Mouse (Mus musculus) forebrain, embryonic 13.5 days (tissue): ENCODE data around the gene Pde10a. TPM values are rescaled to one million over a fixed set of nuclear protein-coding genes. Genes with fewer than 3 reads are reported as not detected.

Experiments
- ATAC-seq: fragments of 200-750 bp; cut with Nextera tagmentation; 2 replicates; pipeline ENCODE4 v1.8.0; 2017
- H3K27ac ChIP-seq: fragments of 300-500 bp; sonication (generic); 2 replicates; pipeline ENCODE4 v1.5.1; 2015; ENCODE audit warnings: inconsistent platforms, mild to moderate bottlenecking, moderate library complexity
- H3K27me3 ChIP-seq: fragments of 300-500 bp; sonication (generic); 2 replicates; pipeline ENCODE4 v1.6.1; 2015; ENCODE audit warnings: mild to moderate bottlenecking, inconsistent platforms
- H3K36me3 ChIP-seq: fragments of 300-500 bp; sonication (generic); 2 replicates; pipeline ENCODE4 v1.6.1; 2015; ENCODE audit warnings: mild to moderate bottlenecking, inconsistent platforms; ENCODE audit not compliant: poor library complexity, severe bottlenecking
- H3K4me1 ChIP-seq: fragments of 300-500 bp; sonication (generic); 2 replicates; pipeline ENCODE4 v1.6.1; 2015; ENCODE audit warnings: inconsistent platforms
- H3K4me2 ChIP-seq: fragments of 300-500 bp; sonication (generic); 2 replicates; pipeline ENCODE4 v1.6.1; 2015; ENCODE audit warnings: inconsistent platforms, mild to moderate bottlenecking, moderate library complexity
- H3K4me3 ChIP-seq: fragments of 300-500 bp; sonication (generic); 2 replicates; pipeline ENCODE4 v1.5.1; 2015; ENCODE audit warnings: mild to moderate bottlenecking, inconsistent platforms
- H3K9ac ChIP-seq: fragments of 300-500 bp; sonication (generic); 2 replicates; pipeline ENCODE4 v1.6.1; 2015; ENCODE audit warnings: mild to moderate bottlenecking, inconsistent platforms
- H3K9me3 ChIP-seq: fragments of 300-500 bp; sonication (generic); replicated peaks from 2 replicates; pipeline ENCODE4 v1.6.1; 2016; ENCODE audit warnings: inconsistent platforms
- WGBS: fragments of 180-500 bp; shearing (Covaris S2); methylation state at CpG from one replicate; pipeline ENCODE4 v1.1.7; 2015; 5-methylcytosine and 5-hydroxymethylcytosine counted together
- polyA plus RNA-seq: library from polyadenylated mRNA; unstranded; fragments of >200 nt; fragmentation: Nextera tagmentation; extraction: Ambion mirVana; gene quantifications from 2 replicates; pipeline ENCODE4 v1.2.1, GENCODE M21; 2015

The Pde10a gene
- polyA plus RNA-seq, 1 experiment from 2014 or later, result 13.4 TPM

DNA sequence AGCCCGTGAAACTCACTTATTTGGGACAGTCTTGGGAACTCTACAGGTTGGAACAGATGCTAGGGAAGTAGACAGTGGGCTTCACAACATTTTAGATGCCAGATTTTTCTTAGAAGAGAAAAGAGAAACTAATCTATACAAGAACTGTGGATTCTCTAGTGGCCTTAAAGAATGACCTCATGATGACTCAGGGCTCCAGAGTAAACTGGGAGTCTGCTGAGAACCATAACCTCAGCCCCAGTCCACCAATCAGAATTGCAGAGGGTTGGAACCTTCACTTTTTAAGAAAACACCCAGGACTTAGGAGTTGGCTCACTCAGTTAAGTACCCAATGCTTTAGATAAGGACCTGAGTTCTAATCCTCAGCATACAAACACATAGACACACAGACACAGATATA lies 256.4 kb downstream of the Pde10a start:
- WGBS, result 71% methylated on average over 1 of the region's 1 CpGs

DNA sequence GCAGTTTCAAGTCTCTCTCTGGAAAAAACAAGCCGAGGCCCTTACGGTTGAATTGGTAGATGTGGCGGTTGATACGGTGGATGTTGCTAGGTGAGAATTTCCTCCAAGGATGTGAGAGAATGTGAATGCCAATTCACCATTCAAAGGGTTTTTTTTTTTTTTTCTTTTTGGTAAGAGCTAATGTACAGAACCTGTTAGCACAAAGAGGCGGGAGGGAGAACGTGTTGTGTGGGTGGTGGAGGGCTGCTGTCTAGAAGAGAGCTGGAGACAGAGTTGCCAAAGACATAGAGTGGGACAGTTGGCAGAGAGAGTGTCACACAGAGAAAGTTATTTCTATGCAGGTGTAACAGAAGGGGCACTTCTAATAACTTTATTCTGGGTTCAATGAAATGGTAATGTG lies 260.7 kb downstream of the Pde10a start:
- Histone ChIP-seq H3K27ac (no peak overlapping the region), H3K4me1 (0 out of 2 replicates have a peak, but pooled peaks cover 3% of the 10 kb centered on the region), H3K27me3 (no peaks in the 10 kb centered on the region), H3K4me3 (no peak overlapping the region), H3K36me3 (no peaks in the 10 kb centered on the region), H3K4me2 (no peak overlapping the region), H3K9ac (no peak overlapping the region), H3K9me3 (no peaks in the 10 kb centered on the region)
- no peak for ATAC-seq
- WGBS, result 54% methylated on average over 6 of the region's 6 CpGs

More for the DNA sequence above, 256.4 kb downstream of the Pde10a start:
- Histone ChIP-seq H3K4me1 (no peaks in the 10 kb centered on the region), H3K9ac (no peak overlapping the region), H3K27me3 (no peaks in the 10 kb centered on the region), H3K4me3 (no peak overlapping the region), H3K27ac (no peak overlapping the region), H3K4me2 (no peak overlapping the region), H3K9me3 (no peaks in the 10 kb centered on the region), H3K36me3 (no peaks in the 10 kb centered on the region)
- no peak for ATAC-seq

DNA sequence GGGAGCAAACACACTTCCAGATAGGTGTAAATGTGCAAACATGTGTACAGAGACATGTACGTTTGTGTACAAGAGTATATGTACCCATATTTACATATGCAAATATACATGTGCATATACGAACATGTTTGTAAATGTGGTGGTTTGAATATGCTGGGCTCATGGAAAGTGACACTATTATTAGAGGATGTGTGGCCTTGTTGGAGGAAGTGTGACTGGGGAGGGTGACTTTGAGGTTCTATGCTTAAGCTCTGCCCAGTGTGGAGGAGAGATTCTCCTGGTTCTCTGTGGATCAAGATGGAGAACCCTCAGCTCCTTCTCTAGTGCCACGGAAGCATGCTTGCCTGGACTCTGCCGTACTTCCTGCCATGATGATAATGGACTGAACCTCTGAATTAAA lies 261.3 kb downstream of the Pde10a start:
- Histone ChIP-seq H3K4me1 (0 out of 2 replicates have a peak, but pooled peaks cover 3% of the 10 kb centered on the region), H3K4me2 (no peak overlapping the region), H3K4me3 (no peak overlapping the region), H3K27me3 (no peaks in the 10 kb centered on the region), H3K36me3 (no peaks in the 10 kb centered on the region), H3K27ac (no peak overlapping the region), H3K9me3 (no peaks in the 10 kb centered on the region), H3K9ac (no peak overlapping the region)
- ATAC-seq, result no peak
- WGBS, result 94% methylated on average over 4 of the region's 4 CpGs

DNA sequence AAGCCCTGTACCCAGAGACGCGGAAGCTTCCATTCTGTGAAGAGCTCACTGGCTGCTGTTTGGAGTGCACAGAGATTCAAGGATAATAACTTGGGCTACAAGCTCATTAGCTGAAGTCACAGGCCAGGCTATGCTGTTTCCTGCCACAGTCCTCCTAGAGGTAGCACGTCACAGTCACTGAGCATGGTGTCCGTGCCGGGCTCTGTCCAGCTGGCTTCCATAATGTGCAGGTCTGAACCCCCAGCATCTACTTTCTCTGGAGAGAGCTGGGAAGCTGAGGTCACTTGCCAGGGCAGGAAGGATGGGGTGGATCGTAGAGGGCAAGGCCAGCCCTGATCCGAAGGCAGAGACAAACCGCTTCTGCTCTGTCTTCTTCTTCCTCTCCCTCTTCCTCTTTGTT lies 262.6 kb downstream of the Pde10a start:
- 0 out of 2 replicates have a peak, but pooled peaks cover 3% of the 10 kb centered on the region for H3K4me1 ChIP-seq
- no peak overlapping the region for H3K9ac ChIP-seq
- no peak overlapping the region for H3K4me2 ChIP-seq
- no peaks in the 10 kb centered on the region for H3K9me3 ChIP-seq
- no peak overlapping the region for H3K4me3 ChIP-seq
- H3K27ac ChIP-seq, result no peak overlapping the region
- 76% methylated on average over 8 of the region's 8 CpGs for WGBS
- H3K36me3 ChIP-seq, result no peaks in the 10 kb centered on the region
- H3K27me3 ChIP-seq, result no peaks in the 10 kb centered on the region
- ATAC-seq, result no peak

DNA sequence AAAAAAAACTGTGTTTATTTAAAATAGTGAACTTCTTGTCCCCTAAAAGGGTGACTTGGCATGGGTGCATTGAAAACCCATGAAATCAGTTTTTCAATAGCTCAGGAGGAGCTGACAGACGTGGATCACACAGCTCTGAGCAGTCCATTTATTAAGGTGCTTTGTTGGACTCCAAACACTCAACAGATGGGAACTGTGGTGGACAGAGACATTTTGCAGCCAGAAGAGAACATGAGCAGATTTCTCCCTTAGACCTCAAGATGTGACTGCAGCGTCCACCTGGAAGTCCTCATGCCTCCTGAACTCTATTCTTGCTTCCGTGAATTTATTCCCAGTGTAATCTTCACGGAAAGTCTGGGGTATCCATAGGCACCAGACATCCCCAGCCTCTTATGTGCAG lies 266.4 kb downstream of the Pde10a start:
- no peak for ATAC-seq
- Histone ChIP-seq H3K27ac (no peak overlapping the region), H3K36me3 (no peaks in the 10 kb centered on the region), H3K4me3 (no peak overlapping the region), H3K4me1 (0 out of 2 replicates have a peak, but pooled peaks cover 3% of the 10 kb centered on the region), H3K4me2 (no peak overlapping the region), H3K9me3 (no peaks in the 10 kb centered on the region), H3K27me3 (peaks cover 14% of the 10 kb centered on the region), H3K9ac (no peak overlapping the region)
- WGBS, result 71% methylated on average over 4 of the region's 4 CpGs

DNA sequence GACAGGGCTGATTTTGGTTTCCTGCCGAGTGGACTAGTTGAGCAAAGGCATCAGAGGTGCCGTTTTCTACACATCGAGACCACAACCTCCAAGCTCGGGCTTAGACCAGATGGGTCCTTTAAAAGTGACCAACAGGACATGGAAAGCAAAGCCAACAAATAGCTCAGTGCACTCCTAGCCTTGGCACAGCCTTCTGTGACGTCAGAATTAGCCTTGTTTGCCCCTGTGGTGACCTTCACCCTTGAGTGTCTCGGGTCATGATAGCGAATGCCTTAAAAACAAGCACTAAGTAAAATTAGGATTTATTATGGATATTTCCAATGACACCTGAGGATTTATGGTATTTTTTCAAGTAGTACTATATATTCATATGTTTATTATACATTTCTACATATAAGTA lies 267.4 kb downstream of the Pde10a start:
- 82% methylated on average over 7 of the region's 7 CpGs for WGBS
- H3K4me3 ChIP-seq, result no peak overlapping the region
- no peaks in the 10 kb centered on the region for H3K4me1 ChIP-seq
- H3K27me3 ChIP-seq, result peaks cover 20% of the 10 kb centered on the region
- H3K4me2 ChIP-seq, result no peak overlapping the region
- no peaks in the 10 kb centered on the region for H3K9me3 ChIP-seq
- ATAC-seq, result no peak
- H3K36me3 ChIP-seq, result no peaks in the 10 kb centered on the region
- H3K9ac ChIP-seq, result no peak overlapping the region
- H3K27ac ChIP-seq, result no peak overlapping the region

DNA sequence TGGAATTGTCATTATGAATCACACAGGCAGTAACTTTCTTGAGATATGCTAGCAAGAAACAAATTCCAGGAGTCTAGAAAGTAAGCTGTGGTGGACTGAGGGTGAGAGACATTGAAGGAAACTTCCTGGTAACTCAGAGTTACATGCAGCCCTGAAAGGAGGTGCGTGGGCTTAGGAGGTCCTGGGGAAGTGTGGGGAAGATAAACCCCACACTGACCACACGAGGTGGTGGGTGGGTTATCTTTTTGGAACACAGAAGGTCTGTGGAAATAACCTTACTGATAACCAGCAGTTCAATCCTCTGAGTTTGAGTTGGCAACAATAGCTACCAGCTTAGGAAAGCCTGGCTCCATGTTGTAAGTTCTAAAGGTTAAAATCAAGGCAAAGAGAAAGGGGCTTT lies 272.5 kb downstream of the Pde10a start:
- Histone ChIP-seq H3K9me3 (no peaks in the 10 kb centered on the region), H3K4me2 (no peak overlapping the region), H3K27me3 (peaks cover 49% of the 10 kb centered on the region), H3K4me1 (peaks cover 12% of the 10 kb centered on the region), H3K36me3 (no peaks in the 10 kb centered on the region), H3K27ac (no peak overlapping the region), H3K4me3 (no peak overlapping the region), H3K9ac (no peak overlapping the region)
- no peak for ATAC-seq
- WGBS, result 18% methylated on average over 2 of the region's 2 CpGs

DNA sequence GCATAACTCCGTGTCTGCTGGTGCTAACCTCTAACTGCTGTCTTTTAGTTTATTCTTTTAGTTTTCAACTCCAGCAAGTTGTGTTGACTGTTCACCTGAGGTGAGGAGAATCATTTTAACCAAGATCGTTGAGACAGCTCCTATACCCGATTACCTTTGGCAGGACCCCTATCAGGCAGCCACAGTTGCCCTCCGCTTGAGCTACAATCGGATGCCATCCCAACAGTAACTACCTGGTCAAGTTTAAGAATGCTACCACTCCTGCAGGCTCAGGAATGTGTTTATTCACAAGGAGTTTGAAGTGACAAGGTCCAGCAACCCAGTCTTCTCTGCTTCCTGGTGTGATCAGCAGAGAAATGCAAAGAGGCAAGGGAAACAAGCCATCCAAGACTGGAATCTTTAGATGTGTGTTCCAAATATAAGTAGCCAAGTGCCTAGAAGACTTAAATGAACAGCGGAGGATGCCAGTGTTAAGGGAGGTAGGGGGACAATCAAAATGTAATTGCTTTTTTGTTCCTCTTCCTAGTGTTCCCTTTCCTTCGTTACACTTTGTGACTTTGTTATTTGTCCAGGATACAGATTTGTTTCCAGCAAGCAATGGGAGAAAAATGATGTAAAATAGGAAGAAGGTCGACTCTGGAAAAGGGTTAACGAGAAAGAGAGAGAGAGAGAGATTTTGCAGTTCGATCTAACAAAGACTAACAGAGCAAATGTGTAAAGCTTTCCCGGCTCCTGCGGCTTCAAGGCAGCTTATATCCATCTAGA lies 273.5 kb downstream of the Pde10a start:
- H3K27ac ChIP-seq, result no peak overlapping the region
- no peak overlapping the region for H3K4me2 ChIP-seq
- H3K36me3 ChIP-seq, result no peaks in the 10 kb centered on the region
- H3K27me3 ChIP-seq, result peaks cover 54% of the 10 kb centered on the region
- H3K4me3 ChIP-seq, result no peak overlapping the region
- H3K9me3 ChIP-seq, result no peaks in the 10 kb centered on the region
- WGBS, result 2% methylated on average over 12 of the region's 12 CpGs
- H3K9ac ChIP-seq, result no peak overlapping the region
- no peak for ATAC-seq
- H3K4me1 ChIP-seq, result peaks cover 21% of the 10 kb centered on the region

DNA sequence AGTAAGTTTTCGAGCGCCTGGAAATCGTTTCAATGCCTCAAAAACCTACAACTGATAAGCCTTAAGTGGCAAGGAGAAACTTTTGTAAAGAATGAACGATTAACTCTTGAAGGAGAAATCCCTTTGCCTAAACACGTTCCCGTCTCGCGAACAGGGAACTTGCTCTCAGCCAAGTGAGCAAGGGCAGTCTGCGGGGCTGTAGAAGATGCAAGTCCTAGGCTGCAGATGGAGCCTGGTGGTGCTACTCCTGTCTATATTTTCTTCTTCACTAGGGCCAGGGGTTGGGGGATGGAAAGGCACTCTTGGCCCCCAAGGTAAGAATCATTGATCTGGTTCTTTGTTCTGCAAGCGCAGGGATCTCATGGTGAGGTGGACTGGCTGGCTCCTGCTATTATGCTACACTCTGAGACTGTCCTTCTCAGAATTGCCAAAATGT lies 274.1 kb downstream of the Pde10a start:
- Histone ChIP-seq H3K27me3 (peaks cover 54% of the 10 kb centered on the region), H3K9me3 (no peaks in the 10 kb centered on the region), H3K36me3 (no peaks in the 10 kb centered on the region), H3K27ac (no peak overlapping the region), H3K9ac (no peak overlapping the region), H3K4me1 (peaks cover 27% of the 10 kb centered on the region), H3K4me2 (no peak overlapping the region), H3K4me3 (0 out of 2 replicates have a peak overlapping the region, but pooled peaks have one; percentile 87)
- no peak for ATAC-seq
- WGBS, result 1% methylated on average over 10 of the region's 10 CpGs

DNA sequence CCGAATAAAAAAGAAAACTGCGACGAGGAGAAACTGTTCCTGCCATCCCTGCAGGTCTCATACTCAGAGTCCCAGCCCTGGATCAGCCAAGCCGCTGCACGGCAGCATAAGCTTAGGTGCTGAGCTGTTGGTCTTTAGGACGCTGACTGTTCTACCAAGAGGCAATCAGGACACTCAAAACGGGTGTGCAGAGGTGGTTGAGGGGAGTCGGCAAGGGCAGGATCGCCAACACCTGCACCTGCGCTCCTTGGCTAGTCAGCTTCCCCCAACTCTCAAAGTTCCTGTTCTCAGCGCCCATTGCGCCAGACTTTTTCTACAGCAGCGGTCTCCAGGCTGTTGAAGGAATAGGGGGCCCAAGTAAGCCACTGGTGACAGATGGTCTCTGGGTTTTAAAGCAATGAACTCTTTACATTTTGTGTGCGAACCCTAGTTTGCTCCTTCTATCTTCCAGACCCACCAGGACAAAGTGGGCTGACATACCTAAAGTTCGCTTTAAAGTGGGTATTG lies 274.8 kb downstream of the Pde10a start:
- H3K4me3 ChIP-seq, result peak overlapping the region; percentile 87
- H3K9ac ChIP-seq, result no peak overlapping the region
- peak overlapping the region; percentile 91 for H3K4me2 ChIP-seq
- 1% methylated on average over 15 of the region's 15 CpGs for WGBS
- peaks cover 34% of the 10 kb centered on the region for H3K4me1 ChIP-seq
- H3K36me3 ChIP-seq, result no peaks in the 10 kb centered on the region
- H3K9me3 ChIP-seq, result no peaks in the 10 kb centered on the region
- no peak overlapping the region for H3K27ac ChIP-seq
- H3K27me3 ChIP-seq, result peaks cover 49% of the 10 kb centered on the region
- ATAC-seq, result no peak

DNA sequence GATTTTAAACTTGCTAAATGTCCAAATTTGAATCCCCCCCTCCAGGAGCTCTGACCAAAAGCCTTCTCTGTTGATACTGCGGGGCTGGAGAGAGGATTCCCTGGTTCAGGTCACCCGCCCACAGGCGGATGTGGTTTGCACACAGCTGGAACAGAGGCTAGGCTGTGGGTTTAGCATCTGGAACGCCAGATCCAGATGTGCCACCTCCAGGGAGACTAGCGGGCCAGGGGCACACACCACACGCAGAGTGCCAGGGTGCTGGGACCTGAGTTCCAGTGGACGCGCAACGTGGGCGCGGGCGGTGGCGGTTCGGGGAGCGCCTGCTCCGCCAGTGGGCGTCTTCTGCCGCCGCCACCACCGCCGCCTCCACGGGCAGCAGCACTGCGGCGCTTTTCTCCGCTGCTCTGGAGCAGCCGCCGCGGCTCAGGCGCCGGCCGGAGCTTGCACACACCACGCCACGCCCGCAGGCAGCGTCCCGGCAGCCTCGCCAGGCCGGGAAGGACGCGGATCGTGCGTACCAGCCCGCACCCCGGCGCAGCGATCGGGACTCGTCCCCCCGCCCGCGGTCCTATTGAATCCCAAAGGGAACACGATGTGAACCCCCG lies 275.4 kb downstream of the Pde10a start:
- Histone ChIP-seq H3K4me1 (peaks cover 38% of the 10 kb centered on the region), H3K4me3 (peak overlapping the region; percentile 87), H3K9ac (peak overlapping the region; percentile 95), H3K27ac (peak overlapping the region; percentile 91), H3K4me2 (peak overlapping the region; percentile 91), H3K36me3 (no peaks in the 10 kb centered on the region), H3K9me3 (no peaks in the 10 kb centered on the region), H3K27me3 (peaks cover 46% of the 10 kb centered on the region)
- peak; percentile 65 for ATAC-seq
- 2% methylated on average over 24 of the region's 53 CpGs for WGBS

DNA sequence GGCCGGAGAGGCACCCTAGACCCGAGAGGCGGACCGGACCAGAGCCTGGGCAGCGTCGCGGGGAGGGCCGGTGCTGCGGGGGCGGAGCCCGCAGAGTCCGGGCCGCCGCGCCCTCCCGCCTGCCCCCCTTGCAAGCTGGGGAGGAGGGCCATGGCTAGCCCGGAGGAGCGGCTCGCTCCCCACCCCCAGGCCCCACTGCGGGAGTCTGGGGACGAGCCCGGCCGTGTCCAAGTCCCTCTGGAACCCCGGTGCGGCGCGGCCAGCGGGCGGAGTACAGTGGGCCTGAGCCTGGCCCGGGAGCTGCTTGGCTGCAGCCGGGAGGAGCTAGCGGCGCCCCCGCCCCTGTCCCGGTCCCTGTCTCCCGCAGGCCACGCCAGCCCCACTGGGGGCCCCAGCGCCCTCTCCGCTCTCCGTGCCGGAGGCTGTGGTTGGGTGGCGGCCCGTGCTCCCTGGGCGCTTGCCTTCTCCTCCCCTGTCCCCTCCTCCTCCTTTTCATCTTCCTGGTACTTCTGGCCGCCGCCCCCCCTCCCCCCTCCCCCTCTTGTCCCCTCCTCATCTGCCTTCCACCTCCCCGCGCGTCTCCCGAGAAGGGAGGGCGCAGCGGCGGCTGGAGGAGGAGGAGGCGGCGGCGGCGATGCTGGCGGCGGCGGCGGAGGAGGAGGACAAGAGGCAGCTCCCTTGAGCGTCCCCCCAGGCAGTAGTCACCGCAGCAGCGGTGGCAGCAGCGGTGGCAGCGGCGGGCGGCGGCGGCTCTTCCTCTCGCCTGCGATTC lies 276.1 kb downstream of the Pde10a start:
- peak; percentile 87 for ATAC-seq
- no peaks in the 10 kb centered on the region for H3K36me3 ChIP-seq
- peak overlapping the region; percentile 91 for H3K4me2 ChIP-seq
- peak overlapping the region; percentile 87 for H3K4me3 ChIP-seq
- H3K4me1 ChIP-seq, result peaks cover 38% of the 10 kb centered on the region
- peak overlapping the region; percentile 95 for H3K9ac ChIP-seq
- H3K9me3 ChIP-seq, result no peaks in the 10 kb centered on the region
- WGBS, result 0% methylated on average over 25 of the region's 72 CpGs
- peak overlapping the region; percentile 91 for H3K27ac ChIP-seq
- H3K27me3 ChIP-seq, result peaks cover 43% of the 10 kb centered on the region
